Mouse (Mus musculus): ENCODE results near the gene Bhlha15. TPM values are rescaled to one million over a fixed set of nuclear protein-coding genes. Genes with fewer than 3 reads are reported as not detected.

Bhlha15 gene
- polyA plus RNA-seq, 1 experiment: 0.02 TPM

DNA sequence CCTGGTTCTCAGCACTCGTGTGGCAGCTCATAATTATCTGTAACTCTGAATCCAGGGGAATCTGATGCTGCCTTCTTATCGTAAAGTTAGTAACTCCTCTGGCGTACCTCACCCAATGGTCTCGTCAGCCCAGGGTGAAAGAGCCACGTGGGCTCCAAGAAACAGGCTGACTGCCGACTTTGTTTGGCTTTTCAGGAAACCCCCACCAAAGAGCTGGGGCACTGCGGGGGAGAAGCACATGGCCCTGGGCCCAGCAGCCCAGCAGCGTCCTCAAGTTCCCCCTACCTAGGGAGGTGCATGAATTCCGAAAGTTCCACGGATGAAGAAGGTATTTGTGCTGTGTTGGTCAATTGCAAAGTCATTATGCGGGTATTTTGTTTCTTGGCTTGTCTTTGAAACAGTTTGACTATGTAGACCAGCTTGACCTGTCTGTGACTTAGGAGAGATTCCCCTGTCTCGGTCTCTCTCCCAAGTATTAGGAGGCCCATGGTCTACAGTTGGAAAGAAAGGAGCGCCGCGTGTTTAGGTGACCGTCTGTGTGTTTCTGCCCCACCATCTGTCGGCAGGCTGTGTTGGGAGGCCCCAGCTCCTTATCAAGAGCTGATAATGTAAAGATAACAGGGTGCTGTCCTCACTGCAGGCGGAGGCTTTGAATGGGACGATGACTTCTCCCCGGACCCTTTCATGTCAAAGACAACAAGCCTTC, 7.4 kb upstream of the Bhlha15 start:
- Histone ChIP-seq H3K27me3 (ENCODE audit: control insufficient read depth, insufficient read depth, insufficient read length) (no peaks in the 10 kb centered on the region), H3K4me3 (no peak overlapping the region), H3K36me3 (ENCODE audit: control insufficient read depth, insufficient read depth) (peaks cover 4% of the 10 kb centered on the region), H3ac (ENCODE audit: control insufficient read depth, insufficient read length) (no peak overlapping the region), H3K79me2 (ENCODE audit: control insufficient read depth, insufficient read depth) (no peaks in the 10 kb centered on the region), H3K4me2 (ENCODE audit: low read depth) (no peak overlapping the region)
- TF ChIP-seq USF1 (IDR thresholded peaks at IDR 0.05; ENCODE audit: low read depth) (no peak), TCF3 (IDR thresholded peaks at IDR 0.05; ENCODE audit: insufficient read length, low read depth) (no peak), TCF12 (IDR thresholded peaks at IDR 0.05; ENCODE audit: insufficient read depth, poor library complexity, severe bottlenecking) (no peak), REST (IDR thresholded peaks at IDR 0.05; ENCODE audit: insufficient read depth, insufficient read length) (no peak), POLR2A (IDR thresholded peaks at IDR 0.05; ENCODE audit: insufficient read length, low read depth) (no peak), MYOG (IDR thresholded peaks at IDR 0.05; ENCODE audit: control insufficient read depth in 1 of 3, insufficient read depth in 1 of 3, insufficient read length in 2 of 3, low read depth in 2 of 3) (no peak), MAX (IDR thresholded peaks at IDR 0.05; ENCODE audit: low read depth) (no peak), CEBPB (IDR thresholded peaks at IDR 0.05; ENCODE audit: insufficient read depth, poor library complexity, severe bottlenecking) (no peak), E2F4 (IDR thresholded peaks at IDR 0.05; ENCODE audit: insufficient read depth) (no peak)

DNA sequence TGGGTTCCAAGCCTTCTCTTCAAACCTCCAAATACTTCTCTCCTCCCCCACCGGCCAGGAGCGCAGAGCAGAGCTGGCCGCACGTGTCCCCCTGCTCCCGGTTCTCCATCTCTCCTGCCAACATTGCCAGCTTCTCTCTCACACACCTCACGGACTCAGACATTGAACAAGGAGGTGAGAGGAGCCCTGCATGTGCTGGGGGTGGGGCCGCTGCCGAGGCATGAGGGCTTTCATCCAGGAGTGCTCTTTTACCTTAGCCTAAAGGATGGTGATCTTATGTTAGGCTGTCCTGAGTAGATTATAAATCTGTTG, 6.9 kb upstream of the Bhlha15 start:
- Histone ChIP-seq H3K4me3 (no peak overlapping the region), H3K27me3 (ENCODE audit: control insufficient read depth, insufficient read depth, insufficient read length) (no peaks in the 10 kb centered on the region), H3K4me2 (ENCODE audit: low read depth) (no peak overlapping the region), H3K36me3 (ENCODE audit: control insufficient read depth, insufficient read depth) (peaks cover 4% of the 10 kb centered on the region), H3ac (ENCODE audit: control insufficient read depth, insufficient read length) (no peak overlapping the region), H3K79me2 (ENCODE audit: control insufficient read depth, insufficient read depth) (no peaks in the 10 kb centered on the region)
- TF ChIP-seq MYOD1 (IDR thresholded peaks at IDR 0.05; ENCODE audit: control insufficient read depth in 1 of 3, insufficient read length in 2 of 3, low read depth in 2 of 3) (no peak), SRF (IDR thresholded peaks at IDR 0.05; ENCODE audit: control insufficient read depth, insufficient read length, low read depth) (no peak), E2F4 (IDR thresholded peaks at IDR 0.05; ENCODE audit: insufficient read depth) (no peak), TCF12 (IDR thresholded peaks at IDR 0.05; ENCODE audit: insufficient read depth, poor library complexity, severe bottlenecking) (no peak), TCF3 (IDR thresholded peaks at IDR 0.05; ENCODE audit: insufficient read length, low read depth) (no peak), REST (IDR thresholded peaks at IDR 0.05; ENCODE audit: insufficient read depth, insufficient read length) (no peak), MYOG (IDR thresholded peaks at IDR 0.05; ENCODE audit: control insufficient read depth in 1 of 3, insufficient read depth in 1 of 3, insufficient read length in 2 of 3, low read depth in 2 of 3) (no peak), CEBPB (IDR thresholded peaks at IDR 0.05; ENCODE audit: insufficient read depth, poor library complexity, severe bottlenecking) (no peak), POLR2A (IDR thresholded peaks at IDR 0.05; ENCODE audit: insufficient read length, low read depth) (no peak), USF1 (IDR thresholded peaks at IDR 0.05; ENCODE audit: low read depth) (no peak), POLR2AphosphoS2 (IDR thresholded peaks at IDR 0.05; ENCODE audit: insufficient read length, low read depth) (no peak), MAX (IDR thresholded peaks at IDR 0.05; ENCODE audit: low read depth) (no peak)

DNA sequence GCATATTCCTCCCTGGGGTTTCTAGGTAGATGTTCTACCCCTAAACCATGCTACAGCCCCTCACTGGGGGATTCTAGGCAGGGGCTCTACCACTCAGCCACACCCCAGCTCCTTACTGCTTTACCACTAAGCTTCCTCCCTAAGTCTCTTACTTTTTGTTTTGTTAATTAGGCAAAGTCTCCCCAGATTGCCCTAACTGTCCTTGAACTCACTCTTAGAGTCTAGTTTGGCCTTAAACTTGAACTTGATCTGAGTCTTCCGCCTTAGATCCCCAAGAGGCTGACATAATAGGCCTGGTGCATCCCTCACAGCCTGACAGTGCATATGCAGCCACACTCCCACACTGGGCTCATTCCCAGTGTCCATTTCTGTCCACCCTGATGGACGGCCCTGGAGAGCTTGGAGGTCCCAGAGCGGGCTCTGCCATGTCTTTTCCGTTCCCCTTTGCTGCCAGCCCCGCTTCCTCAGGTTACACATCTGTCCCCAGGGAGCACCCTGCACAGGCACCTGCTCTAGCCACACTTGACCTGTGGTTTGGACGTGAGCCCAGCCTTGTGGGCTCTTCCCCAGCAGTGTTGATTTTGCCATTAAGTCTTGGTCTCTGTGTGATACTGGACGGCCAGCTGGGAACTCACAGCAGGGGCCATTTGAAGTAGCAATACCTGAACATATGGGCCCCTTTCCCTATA, 6.3 kb upstream of the Bhlha15 start:
- H3K79me2 ChIP-seq (ENCODE audit: control insufficient read depth, insufficient read depth): no peaks in the 10 kb centered on the region
- TF ChIP-seq POLR2AphosphoS2 (IDR thresholded peaks at IDR 0.05; ENCODE audit: insufficient read length, low read depth) (no peak), TCF3 (IDR thresholded peaks at IDR 0.05; ENCODE audit: insufficient read length, low read depth) (peak; percentile 68), TCF12 (IDR thresholded peaks at IDR 0.05; ENCODE audit: insufficient read depth, poor library complexity, severe bottlenecking) (peak; percentile 56), MYOD1 (IDR thresholded peaks at IDR 0.05; ENCODE audit: control insufficient read depth in 1 of 3, insufficient read length in 2 of 3, low read depth in 2 of 3) (peak in 2 of 3 experiments; percentile 89 to 94), MYOG (IDR thresholded peaks at IDR 0.05; ENCODE audit: control insufficient read depth in 1 of 3, insufficient read depth in 1 of 3, insufficient read length in 2 of 3, low read depth in 2 of 3) (peak; percentile 30 to 96 (median 91))
- no peaks in the 10 kb centered on the region for H3K27me3 ChIP-seq (ENCODE audit: control insufficient read depth, insufficient read depth, insufficient read length)
- no peak overlapping the region for H3K4me3 ChIP-seq
- no peak overlapping the region for H3ac ChIP-seq (ENCODE audit: control insufficient read depth, insufficient read length)
- H3K4me2 ChIP-seq (ENCODE audit: low read depth): no peak overlapping the region
- peaks cover 4% of the 10 kb centered on the region for H3K36me3 ChIP-seq (ENCODE audit: control insufficient read depth, insufficient read depth)

DNA sequence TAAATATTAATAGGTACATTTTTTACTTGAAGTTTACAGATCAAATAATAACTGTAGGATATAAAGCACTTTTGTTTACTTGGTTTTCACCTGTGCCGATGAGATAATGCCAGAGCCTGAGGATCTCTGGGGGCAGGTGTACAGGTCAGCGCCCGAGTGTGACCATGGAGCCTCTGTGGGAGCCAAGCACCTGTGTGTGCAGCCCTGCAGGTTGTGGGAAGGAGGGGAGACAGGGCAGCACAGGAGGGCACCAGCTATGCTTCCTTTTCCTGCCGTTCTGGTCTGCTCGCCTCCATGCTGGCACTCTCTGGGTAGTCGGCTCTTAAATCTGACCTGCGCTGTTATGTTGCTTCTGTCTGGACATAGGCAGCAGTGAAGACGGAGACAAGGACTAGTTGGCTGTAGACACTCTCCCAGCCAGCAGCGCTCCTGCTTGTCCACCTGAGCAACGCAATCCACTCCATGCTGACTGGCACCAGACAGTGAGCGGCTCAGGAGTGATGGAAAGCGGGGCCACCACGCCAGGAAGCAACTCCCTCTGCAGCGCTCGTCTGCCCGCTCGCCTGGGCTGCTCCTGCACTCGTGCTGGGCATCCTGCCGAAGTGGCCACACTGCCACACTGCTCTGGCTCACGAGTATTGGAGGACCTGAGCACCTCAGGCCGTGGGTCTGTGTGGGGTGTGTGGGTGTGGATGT, 5.6 kb upstream of the Bhlha15 start:
- no peaks in the 10 kb centered on the region for H3K27me3 ChIP-seq (ENCODE audit: control insufficient read depth, insufficient read depth, insufficient read length)
- TF ChIP-seq CEBPB (IDR thresholded peaks at IDR 0.05; ENCODE audit: insufficient read depth, poor library complexity, severe bottlenecking): no peak
- no peak for TF ChIP-seq MAX (IDR thresholded peaks at IDR 0.05; ENCODE audit: low read depth)
- TF ChIP-seq MYOG (IDR thresholded peaks at IDR 0.05; ENCODE audit: control insufficient read depth in 1 of 3, insufficient read depth in 1 of 3, insufficient read length in 2 of 3, low read depth in 2 of 3): no peak
- TF ChIP-seq SRF (IDR thresholded peaks at IDR 0.05; ENCODE audit: control insufficient read depth, insufficient read length, low read depth): no peak
- no peak for TF ChIP-seq USF1 (IDR thresholded peaks at IDR 0.05; ENCODE audit: low read depth)
- no peak for TF ChIP-seq MYOD1 (IDR thresholded peaks at IDR 0.05; ENCODE audit: control insufficient read depth in 1 of 3, insufficient read length in 2 of 3, low read depth in 2 of 3)
- TF ChIP-seq POLR2AphosphoS2 (IDR thresholded peaks at IDR 0.05; ENCODE audit: insufficient read length, low read depth): no peak
- TF ChIP-seq TCF3 (IDR thresholded peaks at IDR 0.05; ENCODE audit: insufficient read length, low read depth): no peak
- TF ChIP-seq POLR2A (IDR thresholded peaks at IDR 0.05; ENCODE audit: insufficient read length, low read depth): no peak
- TF ChIP-seq REST (IDR thresholded peaks at IDR 0.05; ENCODE audit: insufficient read depth, insufficient read length): no peak
- TF ChIP-seq TCF12 (IDR thresholded peaks at IDR 0.05; ENCODE audit: insufficient read depth, poor library complexity, severe bottlenecking): no peak
- no peak for TF ChIP-seq E2F4 (IDR thresholded peaks at IDR 0.05; ENCODE audit: insufficient read depth)
- H3K79me2 ChIP-seq (ENCODE audit: control insufficient read depth, insufficient read depth): no peaks in the 10 kb centered on the region
- H3K36me3 ChIP-seq (ENCODE audit: control insufficient read depth, insufficient read depth): peaks cover 4% of the 10 kb centered on the region
- no peak overlapping the region for H3K4me3 ChIP-seq
- H3K4me2 ChIP-seq (ENCODE audit: low read depth): no peak overlapping the region
- no peak overlapping the region for H3ac ChIP-seq (ENCODE audit: control insufficient read depth, insufficient read length)

All from myocyte (in vitro differentiated cells).